Mouse (Mus musculus): ENCODE data around the gene Nol4l.

Gene Nol4l

DNA sequence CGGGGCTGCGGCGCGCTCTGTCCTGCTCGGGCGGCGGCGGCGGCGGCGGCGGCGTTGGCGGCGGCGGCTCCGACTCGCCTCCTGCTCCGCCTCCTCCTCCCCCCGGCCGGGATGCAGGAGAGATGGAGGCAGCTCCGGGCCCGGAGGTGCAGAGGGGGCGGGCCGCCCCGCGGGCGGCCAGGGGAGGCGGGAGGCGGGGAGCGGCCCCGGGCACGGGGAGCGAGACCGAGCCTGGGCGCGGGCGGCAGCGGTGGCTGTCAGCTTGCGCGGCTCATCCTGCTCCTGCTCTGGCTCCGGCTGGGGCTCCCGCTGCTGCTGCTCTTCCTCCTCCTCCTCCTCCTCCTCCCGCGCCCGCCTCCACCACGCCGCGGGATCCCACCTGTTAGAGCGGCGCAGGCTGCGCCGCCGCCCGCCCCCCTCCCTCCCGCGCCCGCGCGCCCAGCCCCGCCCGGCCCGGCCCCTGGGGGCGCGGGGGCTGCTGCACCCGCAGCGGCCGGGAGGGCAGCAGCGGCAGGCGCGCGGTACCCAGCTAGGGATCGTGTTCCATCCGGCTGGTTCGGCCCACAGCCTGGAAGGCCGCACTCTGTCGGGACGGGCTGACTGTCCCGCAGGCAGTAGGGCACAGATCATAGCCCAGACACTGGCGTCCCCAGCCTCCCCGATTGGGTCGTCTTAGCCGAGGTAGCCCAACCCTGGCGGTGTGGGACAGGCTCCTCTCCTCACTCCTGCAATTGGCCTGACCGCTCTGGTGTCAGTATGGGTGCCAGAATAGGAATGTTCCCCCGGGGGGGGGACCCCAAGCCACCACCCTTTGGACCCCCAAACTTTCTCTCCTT is at the start of gene Nol4l:
TSS of gene Nol4l (minus strand) at position 41 of the 836 bp plus-strand sequence.
- peak; percentile 55 to 71 for DNase-seq

DNA sequence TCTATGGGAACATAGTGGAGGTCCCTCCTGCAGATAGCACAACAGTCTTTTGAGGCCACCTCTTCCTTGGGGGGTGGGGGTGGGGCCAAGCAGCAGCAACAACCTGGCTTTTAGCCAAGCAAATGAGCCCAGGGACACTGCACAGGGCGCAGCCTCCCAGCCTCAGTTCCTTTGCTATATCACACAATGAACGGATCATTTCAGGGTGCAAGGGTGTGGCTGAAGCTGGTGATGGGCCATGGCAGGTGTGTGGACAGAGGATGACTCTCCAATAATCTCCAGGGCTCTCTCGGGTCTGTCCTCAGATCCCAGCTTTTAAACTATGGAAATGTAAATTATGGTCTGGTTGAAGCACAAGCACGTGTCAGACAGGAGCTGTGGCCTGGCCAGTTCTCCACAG is 47.4 kb upstream of the Nol4l start:
- no peak for DNase-seq

DNA sequence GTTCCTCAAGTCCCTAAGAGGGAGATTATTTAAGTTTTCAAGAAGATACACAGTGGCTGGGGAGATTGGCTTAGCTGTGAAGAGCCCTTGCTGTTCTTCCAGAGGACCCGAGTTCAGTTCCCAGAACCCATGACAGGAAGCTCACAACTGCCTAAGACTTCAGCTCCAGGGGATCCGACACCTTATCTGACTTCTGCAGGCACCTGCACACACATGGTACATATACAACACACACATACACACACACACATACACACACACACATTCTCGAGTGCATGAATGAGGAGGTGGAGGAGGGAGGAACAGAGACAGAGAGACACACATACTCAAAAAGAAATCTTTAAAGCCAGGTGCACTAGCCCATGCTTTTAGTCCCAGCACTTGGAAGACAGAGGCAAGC is 46.4 kb upstream of the Nol4l start:
- DNase-seq: no peak

DNA sequence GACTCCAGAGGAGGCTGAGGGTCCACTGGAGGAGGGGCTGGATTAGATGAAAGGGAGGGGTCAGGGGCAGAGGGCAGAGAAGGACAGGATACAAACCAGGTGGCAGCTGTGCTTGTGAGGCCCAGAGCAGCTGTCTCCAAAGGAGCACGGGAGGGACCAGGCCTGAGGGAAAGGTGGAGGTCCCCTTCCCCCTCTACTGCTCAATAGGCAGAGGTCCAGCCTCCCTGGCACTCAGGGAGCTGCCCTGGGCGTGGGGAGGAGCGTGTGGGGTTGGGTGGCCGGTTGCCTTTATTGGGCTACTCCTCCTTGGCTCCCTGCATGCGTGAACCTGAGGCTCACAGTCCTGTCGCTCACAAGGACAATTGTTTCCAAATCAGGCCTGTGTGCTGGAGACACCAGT is 45.8 kb upstream of the Nol4l start:
- DNase-seq: no peak

DNA sequence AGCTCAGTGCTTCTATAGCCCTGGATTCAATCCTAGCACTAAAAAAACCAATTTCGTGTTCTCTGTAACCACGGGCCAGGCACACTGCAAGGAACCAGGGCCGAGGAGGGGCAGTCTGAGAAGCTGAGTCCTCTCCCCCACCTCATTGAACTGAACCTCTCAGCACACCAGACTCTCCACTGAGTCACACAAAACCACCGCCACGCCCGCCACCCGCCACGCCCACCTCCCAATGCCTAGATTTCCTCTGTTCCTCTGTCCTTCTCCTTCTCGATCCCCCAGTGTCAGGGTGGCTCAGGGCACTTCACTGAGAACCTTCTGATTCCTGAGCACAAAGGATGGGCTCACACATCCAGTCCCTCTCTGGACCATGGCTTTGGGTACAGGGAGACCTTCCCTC is 43.3 kb upstream of the Nol4l start:
- DNase-seq: no peak

DNA sequence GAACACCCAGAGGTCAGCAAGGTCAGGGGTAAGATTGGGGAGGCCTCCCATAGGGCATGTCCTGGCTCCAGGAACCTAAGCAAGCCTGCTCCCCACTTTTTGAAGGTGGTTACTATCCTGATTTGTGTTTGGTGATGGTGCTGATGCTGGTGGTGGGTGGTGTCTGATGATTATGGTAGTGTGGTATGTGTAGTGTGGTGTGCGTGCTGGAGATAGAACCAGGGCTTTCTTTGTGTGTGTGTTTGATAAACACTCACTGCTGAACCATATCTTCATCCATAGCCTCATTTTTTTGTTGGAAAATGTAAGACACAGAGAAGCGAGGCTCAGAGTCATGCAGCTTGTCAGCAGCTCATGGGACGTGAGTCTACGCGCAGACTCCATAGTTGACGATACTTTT is 38.8 kb upstream of the Nol4l start:
- DNase-seq: no peak

DNA sequence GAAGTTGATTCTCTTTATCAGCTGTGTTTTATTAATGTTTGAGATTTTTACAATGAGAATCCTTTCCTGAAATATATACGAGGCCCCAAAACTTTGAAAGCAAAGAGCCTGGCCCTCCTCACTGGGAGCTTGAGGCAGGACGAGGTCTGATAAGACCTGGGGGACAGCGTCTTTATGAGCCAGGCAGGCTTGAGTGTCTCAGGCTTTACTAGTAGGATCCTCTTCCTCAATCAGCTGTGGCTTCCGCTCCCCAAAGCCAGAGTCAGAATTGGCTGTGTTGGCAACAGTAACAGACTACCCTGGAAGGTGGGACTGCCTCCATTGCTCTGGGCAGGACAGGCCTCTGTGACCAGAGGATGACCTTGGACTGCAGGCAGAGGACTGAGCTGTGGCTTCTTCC is 38.2 kb upstream of the Nol4l start:
- DNase-seq: no peak

DNA sequence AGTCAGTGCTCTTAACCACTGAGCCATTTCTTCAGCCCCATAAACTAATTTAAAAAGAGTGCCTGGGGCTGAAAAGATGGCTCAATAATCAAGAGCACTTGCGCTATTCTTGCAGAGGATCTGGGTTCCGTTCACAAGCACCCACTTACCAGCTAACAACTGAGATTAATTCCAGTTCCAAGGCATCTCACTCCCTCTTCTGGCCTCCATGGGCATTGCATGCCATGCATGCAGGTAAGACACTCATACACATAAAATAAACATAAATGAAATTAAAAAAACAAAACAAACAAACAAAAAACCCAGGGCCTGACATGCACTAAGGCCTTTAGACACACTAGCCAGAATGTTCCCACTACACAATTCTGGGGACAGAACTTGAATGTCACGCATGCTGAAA is 34.6 kb upstream of the Nol4l start:
- peak in 1 of 2 experiments; percentile 24 for DNase-seq

DNA sequence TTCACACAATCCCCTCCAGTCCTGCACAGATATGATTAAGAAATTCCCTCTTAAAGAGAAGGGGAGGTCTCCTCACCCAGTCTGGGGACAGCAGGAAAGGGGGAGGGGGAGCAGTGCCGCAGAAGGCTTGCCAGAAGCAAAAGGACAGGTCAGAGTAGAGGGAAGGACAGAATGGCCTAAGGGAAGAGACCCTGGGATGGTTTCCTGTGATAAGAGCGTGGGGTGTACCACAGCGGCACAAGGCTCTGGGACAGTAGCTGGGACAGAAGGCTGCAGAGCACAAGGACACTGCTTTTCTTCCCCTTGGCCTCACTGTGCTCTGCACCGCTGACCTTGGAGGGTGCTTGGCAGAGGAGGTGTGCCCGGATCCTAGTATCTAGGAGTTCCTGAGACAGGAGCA is 31.8 kb upstream of the Nol4l start:
- no peak for DNase-seq

DNA sequence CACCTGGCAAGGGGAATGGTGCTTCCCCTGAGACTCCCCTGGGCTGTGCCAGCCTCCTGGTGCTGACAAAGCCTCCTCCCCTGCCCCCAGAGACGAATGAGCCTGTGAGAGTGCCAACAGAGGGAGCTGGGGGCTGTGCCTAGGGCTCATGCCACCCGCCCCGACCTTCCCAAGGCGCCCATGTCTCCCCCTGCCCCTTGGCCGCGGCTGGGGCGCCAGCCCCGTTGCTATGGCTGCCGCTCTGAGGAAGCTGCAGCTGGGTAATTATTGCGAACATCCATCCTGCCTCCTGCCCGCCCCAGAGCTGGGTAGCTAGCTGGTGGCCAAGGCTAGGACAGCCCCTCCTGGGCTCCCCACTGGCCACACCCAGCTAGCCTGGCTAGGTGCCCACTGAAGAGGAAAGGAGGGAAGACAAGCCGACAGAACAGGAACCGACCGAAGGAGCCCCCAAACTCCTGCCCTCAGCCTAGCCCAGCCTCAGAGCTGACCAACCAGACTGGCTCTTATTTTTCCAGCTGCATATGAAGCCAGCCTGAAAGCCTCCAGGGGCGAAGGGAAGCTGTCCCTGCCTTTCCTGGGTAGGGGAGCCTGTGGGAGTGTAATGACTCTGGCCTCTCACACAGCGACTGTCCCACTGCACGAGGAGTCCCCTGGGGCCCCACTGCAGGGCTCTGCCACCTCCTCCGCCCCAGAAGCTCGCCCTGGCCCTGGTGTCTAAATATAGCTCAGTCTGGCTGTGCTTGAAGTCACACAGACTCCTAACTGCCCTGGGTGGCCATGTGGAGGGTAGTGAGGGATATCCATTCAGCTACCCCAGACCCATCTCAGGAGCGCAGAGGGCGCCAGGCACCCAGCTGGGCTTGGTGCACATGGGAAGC is 31.1 kb upstream of the Nol4l start:
- peak in 1 of 2 experiments; percentile 21 for DNase-seq

DNA sequence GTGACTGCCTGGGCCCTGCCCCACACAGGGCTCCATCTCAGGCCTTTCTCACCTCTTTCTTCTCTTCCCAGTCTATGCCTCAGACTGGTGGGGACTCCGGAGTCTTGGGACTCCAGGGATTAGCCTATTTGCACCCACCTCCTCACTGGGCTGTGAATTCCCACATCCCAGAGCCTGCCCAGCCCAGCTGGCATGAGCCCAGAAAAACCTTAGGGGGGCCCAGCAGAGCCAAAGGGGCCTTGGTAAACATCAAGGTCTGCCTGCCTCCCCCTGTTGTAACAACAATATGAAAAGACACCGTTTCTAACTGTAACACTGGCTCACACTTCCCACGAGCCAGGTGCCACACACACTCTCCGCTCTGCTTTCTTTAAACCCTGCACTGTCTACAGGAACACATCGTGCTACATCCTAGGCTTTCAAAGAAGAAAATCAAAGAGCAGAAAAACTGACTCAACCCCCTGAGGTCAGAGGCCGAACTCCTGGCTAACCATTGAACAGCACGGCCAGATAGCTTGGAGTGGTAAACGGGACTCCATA is 29.9 kb upstream of the Nol4l start:
- DNase-seq: no peak

DNA sequence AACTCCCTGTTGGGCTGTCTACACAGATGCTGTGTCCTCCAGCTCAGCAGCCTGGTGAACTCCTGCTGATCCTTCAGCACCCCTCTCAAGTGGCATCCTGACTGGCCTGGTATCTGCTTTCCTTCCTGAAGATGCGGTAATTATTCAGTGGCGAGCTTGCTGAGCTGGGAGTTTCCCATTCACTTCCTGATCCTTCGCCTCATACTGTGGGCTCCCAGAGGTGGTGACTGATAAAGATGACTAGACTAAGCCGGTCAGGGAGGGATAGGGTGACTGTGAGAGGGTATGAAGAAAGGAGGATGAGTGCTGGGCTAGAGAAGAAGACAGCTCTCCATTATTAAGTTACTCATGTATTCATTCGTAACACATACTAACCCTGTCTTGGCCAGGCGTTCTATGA is 28.7 kb upstream of the Nol4l start:
- no peak for DNase-seq

DNA sequence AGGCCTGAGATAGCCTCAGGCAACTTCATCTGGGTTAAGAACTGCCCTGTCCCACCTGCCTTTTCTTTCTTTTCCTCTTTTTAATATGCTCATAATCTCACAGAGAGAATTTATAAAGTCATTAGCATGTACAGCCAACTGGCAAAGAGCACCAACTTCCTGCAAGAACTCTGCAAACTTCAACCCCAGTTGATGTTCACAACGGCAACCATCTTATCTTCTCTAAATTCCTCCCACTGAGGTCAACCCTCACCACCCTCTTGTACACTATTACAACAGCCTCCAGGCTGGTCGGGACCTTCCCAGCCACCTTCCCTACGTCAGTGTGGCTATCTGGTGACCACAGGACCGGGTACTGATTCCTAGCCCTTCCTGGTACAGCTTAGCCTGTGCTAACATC is 27.5 kb upstream of the Nol4l start:
- DNase-seq: no peak

DNA sequence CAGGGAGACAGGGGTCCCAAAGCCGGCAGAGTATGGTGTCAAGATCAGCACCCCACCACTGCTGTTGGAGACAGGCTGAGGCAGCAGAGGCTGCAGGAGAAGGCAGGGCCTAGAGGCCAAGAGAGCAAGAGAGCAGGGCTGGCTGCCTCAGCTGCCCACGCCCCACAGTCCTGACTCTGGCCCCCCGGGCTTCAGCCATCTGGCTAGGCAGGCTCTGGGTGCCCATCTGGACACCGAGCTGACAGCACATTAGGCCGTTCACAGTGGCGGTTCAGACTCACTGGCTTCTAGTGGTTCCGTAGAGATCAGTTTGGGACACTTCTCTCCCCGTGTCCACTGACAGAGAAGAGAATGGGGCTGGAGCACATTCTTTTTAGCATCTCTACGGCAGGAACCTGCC is 26.4 kb upstream of the Nol4l start:
- peak; percentile 21 to 36 for DNase-seq

DNA sequence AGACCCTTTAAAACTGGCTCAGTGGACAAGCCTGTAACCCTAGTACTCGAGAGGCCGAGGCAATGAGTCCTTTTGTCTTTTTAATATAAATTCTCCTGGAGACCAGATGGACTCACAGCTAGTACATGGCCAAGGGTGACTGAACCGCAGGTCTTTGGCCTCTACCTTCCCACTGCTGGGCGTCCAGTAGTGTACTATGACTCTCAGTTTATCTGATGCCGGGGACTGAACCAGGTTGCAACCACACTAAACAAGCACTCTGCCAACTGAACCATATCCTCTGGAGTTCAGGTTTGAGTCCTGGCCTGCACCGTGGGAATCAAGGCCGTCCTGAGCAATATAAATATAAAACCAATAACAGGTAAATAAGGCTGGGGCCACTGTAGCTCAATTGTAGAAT is 24.8 kb upstream of the Nol4l start:
- DNase-seq: no peak

DNA sequence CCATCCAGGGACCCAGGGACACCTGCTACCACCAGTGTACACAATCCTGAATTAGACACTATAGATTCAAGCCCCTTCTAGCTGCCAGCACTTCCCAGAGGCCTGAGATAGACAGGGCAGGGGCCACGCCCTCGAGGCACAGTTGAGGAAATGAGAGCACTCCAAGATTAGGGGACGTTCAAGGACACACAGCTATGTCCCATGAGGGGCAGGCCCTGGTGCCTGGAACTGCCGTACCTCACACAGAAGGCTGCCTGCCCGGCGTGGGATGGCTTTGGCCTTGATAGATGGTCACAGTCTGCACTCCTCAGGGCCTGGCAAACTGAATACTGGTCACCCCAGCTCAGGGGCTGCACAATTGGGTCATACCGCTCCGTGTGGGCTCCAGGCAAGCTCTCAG is 19.7 kb upstream of the Nol4l start:
- no peak for DNase-seq

DNA sequence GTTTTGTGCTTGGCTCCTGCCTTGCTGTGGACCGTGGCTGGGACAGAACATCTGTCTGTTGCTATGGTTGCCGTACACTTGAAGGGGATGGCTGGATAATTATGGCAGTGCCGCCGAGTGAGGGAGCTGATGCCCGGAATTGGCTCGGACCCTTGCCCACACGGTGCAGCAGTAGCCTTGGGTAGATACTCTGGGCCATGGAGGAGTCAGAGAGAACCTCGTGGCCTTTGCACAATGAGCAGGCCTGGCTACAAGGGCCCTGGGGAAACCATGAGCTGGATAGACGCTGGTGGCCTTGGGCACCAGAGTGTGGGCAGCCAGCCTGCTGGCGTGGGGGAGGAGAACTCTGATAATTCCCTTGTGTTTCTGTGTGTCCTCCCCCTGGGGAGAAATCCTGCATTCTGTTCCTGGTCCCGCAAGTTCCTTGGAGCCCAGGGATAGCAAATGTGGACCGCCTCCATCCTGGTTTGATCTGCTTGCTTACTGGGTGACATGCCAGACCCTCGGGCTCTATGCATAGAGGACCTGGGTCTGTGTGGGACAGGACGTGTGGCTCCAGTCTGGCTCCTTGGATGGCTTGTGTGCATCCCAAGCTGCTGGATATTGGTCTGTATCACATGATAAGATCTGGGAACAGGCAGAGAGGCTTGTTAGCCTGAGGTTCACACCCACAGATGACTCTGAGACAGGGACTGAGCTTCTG is 18.6 kb upstream of the Nol4l start:
- DNase-seq: no peak

DNA sequence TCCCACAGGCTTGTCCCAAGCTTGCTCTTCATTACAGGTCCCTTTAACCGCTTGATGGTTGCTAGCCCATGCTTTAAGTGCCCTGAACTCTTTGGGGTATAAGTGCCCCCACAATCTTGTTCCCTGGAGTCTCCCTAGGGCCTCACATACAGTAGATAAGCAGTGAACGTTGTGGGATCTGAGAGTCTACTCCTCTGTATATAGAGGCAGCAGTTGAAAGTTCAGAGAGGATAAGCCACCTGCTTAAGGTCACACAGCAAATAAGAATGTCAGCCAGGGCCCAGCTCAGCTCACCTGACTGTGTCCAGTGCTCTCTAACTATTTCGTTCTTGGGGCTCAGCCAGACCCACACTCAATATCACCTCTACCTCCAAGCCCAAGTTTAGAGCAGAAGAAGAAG is 17.9 kb upstream of the Nol4l start:
- no peak for DNase-seq

DNA sequence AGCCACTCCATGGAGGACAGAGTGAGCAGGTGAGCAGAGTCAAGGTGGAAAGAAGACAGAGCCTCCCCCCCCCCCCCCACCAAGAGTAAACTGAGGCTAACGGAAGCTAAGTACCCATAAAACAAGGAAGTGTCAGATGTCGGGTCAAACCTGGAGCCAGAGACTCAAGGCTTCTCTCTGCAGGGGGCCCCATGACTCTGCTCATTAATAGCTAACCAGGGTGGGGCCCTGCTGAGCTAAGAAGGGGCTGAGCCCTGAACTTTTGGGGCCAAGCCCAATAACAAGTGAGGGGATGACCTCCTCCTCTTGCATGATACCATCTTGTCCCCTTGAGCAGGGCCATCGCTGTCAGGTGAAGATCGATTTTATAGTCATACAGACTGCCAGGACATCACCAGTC is 17.2 kb upstream of the Nol4l start:
- no peak for DNase-seq

DNA sequence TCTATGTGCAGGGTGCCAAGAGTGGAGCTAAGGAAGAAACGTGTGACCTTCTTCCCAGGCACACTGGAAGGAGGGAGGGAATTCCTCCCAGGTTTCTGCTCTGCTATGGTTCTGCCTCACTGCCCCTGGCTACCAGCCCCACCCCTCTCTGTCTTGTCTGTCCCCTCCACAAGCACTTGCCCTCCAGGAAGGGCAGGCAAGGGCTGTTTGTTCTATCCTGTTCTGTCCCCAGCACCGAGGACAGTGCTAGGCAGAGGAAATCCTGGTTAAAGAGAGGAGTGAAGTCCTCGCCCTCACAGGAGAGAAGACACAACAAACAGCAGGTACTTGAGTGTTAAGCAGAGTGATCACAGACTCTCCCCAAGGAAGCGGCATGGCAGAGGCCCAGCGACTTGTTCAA is 16.7 kb upstream of the Nol4l start:
- no peak for DNase-seq

DNA sequence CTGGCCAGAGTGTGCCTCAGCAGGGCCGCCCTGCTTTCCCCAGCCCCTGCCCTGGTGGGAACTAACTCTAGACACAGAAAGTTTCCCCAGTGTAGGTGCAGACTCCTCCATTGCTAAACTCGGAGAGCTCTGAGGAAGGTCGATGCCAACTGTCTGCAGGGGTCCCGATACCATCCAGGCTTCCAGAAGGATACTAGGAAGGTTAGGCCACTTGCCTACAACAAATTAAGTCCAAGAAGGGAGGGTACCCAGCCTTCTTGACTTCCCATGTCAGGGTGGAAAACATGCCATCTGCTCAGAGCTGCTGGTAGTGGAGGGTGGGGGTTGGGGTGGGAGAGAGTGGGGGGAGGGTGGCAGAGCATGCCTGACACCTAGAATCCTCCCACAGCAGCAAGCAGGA is 15.0 kb upstream of the Nol4l start:
- no peak for DNase-seq

DNA sequence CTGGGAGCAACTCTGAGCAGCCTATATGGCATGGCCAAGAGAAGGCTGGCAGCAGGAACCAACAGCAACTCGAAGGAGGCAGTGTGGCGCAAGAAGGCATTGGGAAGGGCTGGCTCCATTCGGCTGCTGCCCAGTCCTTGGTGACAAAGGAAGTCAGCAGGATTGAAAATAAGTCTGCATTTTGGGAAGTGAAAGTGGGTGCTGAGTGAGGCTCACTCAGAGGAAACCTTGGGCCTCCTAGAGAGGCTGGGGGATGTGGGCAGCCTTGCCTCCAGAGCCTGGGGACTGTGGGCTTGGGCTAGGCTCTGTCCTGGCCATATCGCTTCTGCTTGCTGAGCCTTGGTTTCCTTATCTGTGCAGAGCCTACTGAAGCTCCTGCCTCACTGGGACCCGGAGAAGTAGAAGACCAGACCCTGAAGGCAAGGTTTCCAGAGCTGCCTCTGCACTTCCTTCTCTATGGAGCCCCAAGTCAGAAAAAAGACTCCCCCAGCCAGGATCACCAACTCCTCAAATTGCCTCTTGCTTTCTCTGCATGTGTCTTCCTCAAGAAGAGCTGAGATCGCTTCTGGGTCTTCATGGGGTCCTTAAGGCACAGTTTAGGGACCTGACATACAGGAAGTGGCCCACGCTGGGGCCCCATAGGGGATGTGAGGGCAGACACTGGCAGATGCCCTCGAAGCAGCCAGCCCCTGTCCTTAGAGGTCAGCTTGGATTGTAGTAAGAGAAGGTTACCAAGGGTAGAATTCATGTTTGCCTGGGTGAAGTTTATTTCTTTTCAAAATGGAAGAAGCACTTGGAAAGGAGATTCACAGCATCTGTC is 14.3 kb upstream of the Nol4l start:
- no peak for DNase-seq

All from cerebellum, postnatal 36 days (tissue).